Mouse (Mus musculus): Measurements from ENCODE around the gene Fam126a. TPM values are rescaled to one million over a fixed set of nuclear protein-coding genes. Genes with fewer than 3 reads are reported as not detected.

Gene Fam126a
- polyA plus RNA-seq, 1 experiment, result 5.2 TPM

- Histone ChIP-seq H3K4me3 (ENCODE audit: insufficient read depth, low read depth, low read length) (no peak overlapping the region), H3K4me1 (ENCODE audit: control insufficient read depth, insufficient read depth, insufficient read length, low read length) (peaks cover 3% of the 10 kb centered on the region; the same call in 1 of the 2 replicates), H3K27ac (replicated peaks; ENCODE audit: low read depth, low read length) (no peak overlapping the region)
Observed at GRCm38 (mm10) chr5:24051755-24052675, 21.5 kb upstream of the Fam126a start.

- no peak overlapping the region for H3K27ac ChIP-seq (replicated peaks; ENCODE audit: low read depth, low read length)
Observed at GRCm38 (mm10) chr5:24047821-24048220, 17.3 kb upstream of the Fam126a start.

GRCm38 (mm10) chr5:24047001-24047400 is 16.5 kb upstream of the Fam126a start:
- Histone ChIP-seq H3K4me1 (ENCODE audit: control insufficient read depth, insufficient read depth, insufficient read length, low read length) (no peaks in the 10 kb centered on the region), H3K27ac (replicated peaks; ENCODE audit: low read depth, low read length) (no peak overlapping the region), H3K4me3 (ENCODE audit: insufficient read depth, low read depth, low read length) (no peak overlapping the region)

More at GRCm38 (mm10) chr5:24047821-24048220, 17.3 kb upstream of the Fam126a start:
- Histone ChIP-seq H3K4me3 (ENCODE audit: insufficient read depth, low read depth, low read length) (no peak overlapping the region), H3K4me1 (ENCODE audit: control insufficient read depth, insufficient read depth, insufficient read length, low read length) (no peaks in the 10 kb centered on the region)

- no peak overlapping the region for H3K27ac ChIP-seq (replicated peaks; ENCODE audit: low read depth, low read length)
- H3K4me1 ChIP-seq (ENCODE audit: control insufficient read depth, insufficient read depth, insufficient read length, low read length), result no peaks in the 10 kb centered on the region
- no peak overlapping the region for H3K4me3 ChIP-seq (ENCODE audit: insufficient read depth, low read depth, low read length)
Observed at GRCm38 (mm10) chr5:24045998-24046631, 15.6 kb upstream of the Fam126a start.

- no peak overlapping the region for H3K4me3 ChIP-seq (ENCODE audit: insufficient read depth, low read depth, low read length)
- no peak overlapping the region for H3K27ac ChIP-seq (replicated peaks; ENCODE audit: low read depth, low read length)
- H3K4me1 ChIP-seq (ENCODE audit: control insufficient read depth, insufficient read depth, insufficient read length, low read length), result no peaks in the 10 kb centered on the region
Observed at GRCm38 (mm10) chr5:24044387-24044786, 13.9 kb upstream of the Fam126a start.

GRCm38 (mm10) chr5:24043367-24043766 is 12.9 kb upstream of the Fam126a start:
- H3K4me3 ChIP-seq (ENCODE audit: insufficient read depth, low read depth, low read length), result no peak overlapping the region
- H3K27ac ChIP-seq (replicated peaks; ENCODE audit: low read depth, low read length), result no peak overlapping the region
- H3K4me1 ChIP-seq (ENCODE audit: control insufficient read depth, insufficient read depth, insufficient read length, low read length), result peaks cover 4% of the 10 kb centered on the region; the same call in 1 of the 2 replicates

GRCm38 (mm10) chr5:24041341-24041852 is 10.9 kb upstream of the Fam126a start:
- Histone ChIP-seq H3K4me3 (ENCODE audit: insufficient read depth, low read depth, low read length) (no peak overlapping the region), H3K27ac (replicated peaks; ENCODE audit: low read depth, low read length) (no peak overlapping the region), H3K4me1 (ENCODE audit: control insufficient read depth, insufficient read depth, insufficient read length, low read length) (peaks cover 8% of the 10 kb centered on the region)

- Histone ChIP-seq H3K4me3 (ENCODE audit: insufficient read depth, low read depth, low read length) (no peak overlapping the region), H3K27ac (replicated peaks; ENCODE audit: low read depth, low read length) (no peak overlapping the region), H3K4me1 (ENCODE audit: control insufficient read depth, insufficient read depth, insufficient read length, low read length) (peaks cover 8% of the 10 kb centered on the region)
Observed at GRCm38 (mm10) chr5:24040601-24041000, 10.1 kb upstream of the Fam126a start.

- Histone ChIP-seq H3K4me1 (ENCODE audit: control insufficient read depth, insufficient read depth, insufficient read length, low read length) (peaks cover 12% of the 10 kb centered on the region), H3K4me3 (ENCODE audit: insufficient read depth, low read depth, low read length) (no peak overlapping the region), H3K27ac (replicated peaks; ENCODE audit: low read depth, low read length) (peak overlapping the region; percentile 49; the same call in 1 of the 2 replicates)
Observed at GRCm38 (mm10) chr5:24039423-24039822, 8.9 kb upstream of the Fam126a start.

GRCm38 (mm10) chr5:24038819-24039218 is 8.3 kb upstream of the Fam126a start:
- Histone ChIP-seq H3K4me3 (ENCODE audit: insufficient read depth, low read depth, low read length) (no peak overlapping the region), H3K4me1 (ENCODE audit: control insufficient read depth, insufficient read depth, insufficient read length, low read length) (peaks cover 16% of the 10 kb centered on the region), H3K27ac (replicated peaks; ENCODE audit: low read depth, low read length) (peak overlapping the region; percentile 49; the same call in 1 of the 2 replicates)

- H3K4me3 ChIP-seq (ENCODE audit: insufficient read depth, low read depth, low read length), result no peak overlapping the region
- peaks cover 18% of the 10 kb centered on the region for H3K4me1 ChIP-seq (ENCODE audit: control insufficient read depth, insufficient read depth, insufficient read length, low read length)
- no peak overlapping the region for H3K27ac ChIP-seq (replicated peaks; ENCODE audit: low read depth, low read length)
Observed at GRCm38 (mm10) chr5:24038190-24038589, 7.7 kb upstream of the Fam126a start.

- Histone ChIP-seq H3K27ac (replicated peaks; ENCODE audit: low read depth, low read length) (no peak overlapping the region), H3K4me1 (ENCODE audit: control insufficient read depth, insufficient read depth, insufficient read length, low read length) (peaks cover 18% of the 10 kb centered on the region), H3K4me3 (ENCODE audit: insufficient read depth, low read depth, low read length) (no peak overlapping the region)
Observed at GRCm38 (mm10) chr5:24036731-24037130, 6.2 kb upstream of the Fam126a start.

- no peak overlapping the region for H3K4me3 ChIP-seq (ENCODE audit: insufficient read depth, low read depth, low read length)
- peak overlapping the region; percentile 7; the same call in 1 of the 2 replicates for H3K27ac ChIP-seq (replicated peaks; ENCODE audit: low read depth, low read length)
Observed at GRCm38 (mm10) chr5:24034970-24035369, 4.5 kb upstream of the Fam126a start.

GRCm38 (mm10) chr5:24034091-24034490 is 3.6 kb upstream of the Fam126a start:
- Histone ChIP-seq H3K4me1 (ENCODE audit: control insufficient read depth, insufficient read depth, insufficient read length, low read length) (peaks cover 20% of the 10 kb centered on the region), H3K4me3 (ENCODE audit: insufficient read depth, low read depth, low read length) (no peak overlapping the region), H3K27ac (replicated peaks; ENCODE audit: low read depth, low read length) (peak overlapping the region; percentile 7)

More at GRCm38 (mm10) chr5:24034970-24035369, 4.5 kb upstream of the Fam126a start:
- H3K4me1 ChIP-seq (ENCODE audit: control insufficient read depth, insufficient read depth, insufficient read length, low read length), result peaks cover 18% of the 10 kb centered on the region

- Histone ChIP-seq H3K27ac (replicated peaks; ENCODE audit: low read depth, low read length) (peak overlapping the region; percentile 54), H3K4me3 (ENCODE audit: insufficient read depth, low read depth, low read length) (peak overlapping the region; percentile 87)
Observed at GRCm38 (mm10) chr5:24029946-24030578, 428 bp downstream of the Fam126a start.

More at GRCm38 (mm10) chr5:24029946-24030578, 428 bp downstream of the Fam126a start:
- H3K4me1 ChIP-seq (ENCODE audit: control insufficient read depth, insufficient read depth, insufficient read length, low read length), result peaks cover 12% of the 10 kb centered on the region
